Mouse (Mus musculus) B cell, adult 2 months (primary cell): ENCODE results near the gene Hsd17b3.
"Not testable (repeated sequence)": the region's sequence is repeated elsewhere in the genome, so short reads cannot be mapped to it uniquely, and the experiment has no call there.

Experiments used
- DNase-seq, 2 experiments: peaks; one replicate each; pipeline ENCODE4 v3.0.0; 2022

The Hsd17b3 gene

GRCm38 (mm10) chr13:64081012-64081919 is 7.8 kb downstream of the Hsd17b3 start:
- no peak for DNase-seq

- no peak for DNase-seq
Measured at GRCm38 (mm10) chr13:64077591-64077990, 11.4 kb downstream of the Hsd17b3 start.

GRCm38 (mm10) chr13:64076074-64076473 is 13.0 kb downstream of the Hsd17b3 start:
- peak; percentile 1 to 9 for DNase-seq

- no peak for DNase-seq
Measured at GRCm38 (mm10) chr13:64066653-64067052, 22.4 kb downstream of the Hsd17b3 start.

- DNase-seq = no peak
Measured at GRCm38 (mm10) chr13:64064276-64064675, 24.8 kb downstream of the Hsd17b3 start.

GRCm38 (mm10) chr13:64060935-64061506 is 28.0 kb downstream of the Hsd17b3 start:
- no peak for DNase-seq

- DNase-seq = no peak
Measured at GRCm38 (mm10) chr13:64053959-64054358, 35.1 kb downstream of the Hsd17b3 start.

- DNase-seq = not testable (repeated sequence)
Measured at GRCm38 (mm10) chr13:64052281-64052680, 36.7 kb downstream of the Hsd17b3 start.

- no peak for DNase-seq
Measured at GRCm38 (mm10) chr13:64050895-64051294, 38.1 kb downstream of the Hsd17b3 start.

- DNase-seq = no peak
Measured at GRCm38 (mm10) chr13:64049535-64049934, 39.5 kb downstream of the Hsd17b3 start.

- no peak for DNase-seq
Measured at GRCm38 (mm10) chr13:64048467-64048866, 40.6 kb downstream of the Hsd17b3 start.

- no peak for DNase-seq
Measured at GRCm38 (mm10) chr13:64039976-64040375, 49.1 kb downstream of the Hsd17b3 start.

GRCm38 (mm10) chr13:64038114-64038513 is 50.9 kb downstream of the Hsd17b3 start:
- no peak for DNase-seq

GRCm38 (mm10) chr13:64036079-64037011 is 52.7 kb downstream of the Hsd17b3 start:
- peak; percentile 70 to 71 for DNase-seq

- DNase-seq = no peak
Measured at GRCm38 (mm10) chr13:64035036-64035435, 54.0 kb downstream of the Hsd17b3 start.

GRCm38 (mm10) chr13:64033921-64034320 is 55.1 kb downstream of the Hsd17b3 start:
- DNase-seq = no peak

- no peak for DNase-seq
Measured at GRCm38 (mm10) chr13:64033181-64033580, 55.8 kb downstream of the Hsd17b3 start.

GRCm38 (mm10) chr13:64031254-64031653 is 57.8 kb downstream of the Hsd17b3 start:
- DNase-seq = no peak

- no peak for DNase-seq
Measured at GRCm38 (mm10) chr13:64030792-64031191, 58.2 kb downstream of the Hsd17b3 start.

GRCm38 (mm10) chr13:64024803-64025202 is 64.2 kb downstream of the Hsd17b3 start:
- DNase-seq = no peak

- DNase-seq = no peak
Measured at GRCm38 (mm10) chr13:64022786-64023468, 66.1 kb downstream of the Hsd17b3 start.

- no peak for DNase-seq
Measured at GRCm38 (mm10) chr13:64020902-64021311, 68.1 kb downstream of the Hsd17b3 start.
